Mouse (Mus musculus): ENCODE data around the gene Ccn1. TPM values are rescaled to one million over a fixed set of nuclear protein-coding genes. Genes with fewer than 3 reads are reported as not detected.

The Ccn1 gene
- total RNA-seq, 2 experiments from 2014 or later, result 27.6 to 37.1 TPM

DNA sequence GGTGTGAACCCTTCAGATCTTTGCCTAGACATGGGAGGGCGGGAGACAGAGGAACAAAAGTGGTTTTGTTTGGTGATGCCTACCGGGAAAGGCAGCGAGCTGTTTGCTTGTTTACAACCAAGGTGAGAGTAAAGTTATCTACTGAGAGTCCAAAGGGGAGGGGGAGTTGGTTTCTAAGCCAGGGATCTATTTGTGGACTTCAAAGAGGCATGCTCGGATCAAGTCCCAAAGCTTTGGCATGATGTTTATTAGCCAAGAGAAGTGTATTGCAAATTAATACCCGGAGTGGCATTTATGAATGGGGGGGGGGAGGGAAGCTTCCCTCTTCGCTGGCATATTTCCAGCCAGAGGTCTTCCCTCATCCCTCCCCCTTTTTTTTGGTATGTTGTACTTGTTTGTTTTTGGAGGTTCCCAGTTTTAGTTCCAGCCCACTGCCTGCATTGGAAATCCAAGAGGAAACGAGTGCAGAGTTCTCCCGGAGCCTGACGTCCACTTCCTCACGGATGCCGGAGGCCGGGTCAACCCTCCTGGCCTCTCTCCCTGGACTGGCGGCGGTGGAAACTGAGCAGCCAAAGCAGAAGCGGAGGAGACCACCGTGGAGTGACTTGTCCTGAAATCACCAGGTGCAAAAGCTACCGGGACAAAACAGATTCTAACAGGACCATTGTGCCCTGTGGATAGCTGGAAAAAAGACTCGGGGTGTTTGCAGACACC, 674 bp upstream of the Ccn1 start:
- peak; percentile 50 for DNase-seq

GRCm38 (mm10) chr3:145648991-145649851, 560 bp downstream of the Ccn1 start:
- peak; percentile 72 for DNase-seq

- peak; percentile 37 for DNase-seq
Measured at GRCm38 (mm10) chr3:145648097-145648931, 1.5 kb downstream of the Ccn1 start.

GRCm38 (mm10) chr3:145647416-145647815, 2.4 kb downstream of the Ccn1 start:
- DNase-seq, result no peak

GRCm38 (mm10) chr3:145646666-145647065, 3.1 kb downstream of the Ccn1 start:
- no peak for DNase-seq

- DNase-seq, result no peak
Measured at GRCm38 (mm10) chr3:145646009-145646408, 3.8 kb downstream of the Ccn1 start.

GRCm38 (mm10) chr3:145645463-145645862, 4.3 kb downstream of the Ccn1 start:
- DNase-seq, result no peak

GRCm38 (mm10) chr3:145642861-145643260, 6.9 kb downstream of the Ccn1 start:
- no peak for DNase-seq

GRCm38 (mm10) chr3:145641878-145642277, 7.9 kb downstream of the Ccn1 start:
- no peak for DNase-seq

DNA sequence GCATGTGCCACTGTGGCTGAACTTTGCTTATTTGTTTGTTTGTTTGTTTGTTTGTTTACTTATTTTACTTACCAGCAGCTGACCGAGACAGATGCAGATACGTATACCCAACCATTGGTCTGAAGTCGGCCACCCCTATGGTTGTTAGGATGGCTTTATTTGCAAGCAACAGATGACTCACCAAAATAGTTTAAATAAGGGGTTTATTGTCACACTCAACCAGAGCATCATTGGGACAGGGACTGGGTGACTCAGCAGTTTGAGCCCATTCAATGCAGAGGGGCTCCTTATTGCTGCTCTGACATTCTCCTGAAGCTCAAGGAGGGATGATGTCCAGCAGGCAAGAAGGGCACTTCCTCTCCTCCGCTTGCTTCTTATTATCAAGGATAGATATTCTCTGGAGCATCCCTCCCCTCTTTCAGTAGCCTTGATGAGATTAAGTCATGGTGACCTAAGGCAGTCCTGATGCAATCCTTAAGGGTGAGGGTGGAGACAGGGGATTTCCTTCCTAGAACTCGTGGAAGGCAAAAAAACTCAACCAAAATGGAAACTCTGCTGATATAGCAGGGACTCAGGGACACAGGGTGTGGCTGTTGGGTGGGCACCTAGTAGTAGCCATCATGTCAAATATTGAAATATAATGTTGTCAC, 8.6 kb downstream of the Ccn1 start:
- no peak for DNase-seq

DNA sequence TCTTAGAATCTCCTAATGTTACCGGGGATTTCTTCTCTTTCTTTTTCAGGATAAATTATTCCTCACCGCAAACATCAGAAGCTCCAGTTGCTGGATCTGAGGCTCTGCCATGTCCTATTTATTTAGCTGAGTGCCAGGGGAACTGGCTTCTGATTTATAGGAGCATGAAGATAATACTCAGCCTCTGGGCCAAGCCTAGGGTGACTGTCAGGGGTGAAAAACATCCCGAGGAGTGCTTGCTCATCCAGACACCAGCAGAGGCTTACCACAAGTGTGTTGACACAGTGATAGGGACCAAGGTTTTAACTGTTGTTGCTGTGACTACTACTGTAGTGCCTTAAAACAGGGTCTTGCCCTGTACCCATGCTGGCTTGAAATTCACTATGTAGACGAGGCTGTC, 9.2 kb downstream of the Ccn1 start:
- no peak for DNase-seq

GRCm38 (mm10) chr3:145640170-145640569, 9.6 kb downstream of the Ccn1 start:
- no peak for DNase-seq

GRCm38 (mm10) chr3:145634002-145634710, 15.6 kb downstream of the Ccn1 start:
- DNase-seq, result no peak

- no peak for DNase-seq
Measured at GRCm38 (mm10) chr3:145632888-145633287, 16.9 kb downstream of the Ccn1 start.

DNA sequence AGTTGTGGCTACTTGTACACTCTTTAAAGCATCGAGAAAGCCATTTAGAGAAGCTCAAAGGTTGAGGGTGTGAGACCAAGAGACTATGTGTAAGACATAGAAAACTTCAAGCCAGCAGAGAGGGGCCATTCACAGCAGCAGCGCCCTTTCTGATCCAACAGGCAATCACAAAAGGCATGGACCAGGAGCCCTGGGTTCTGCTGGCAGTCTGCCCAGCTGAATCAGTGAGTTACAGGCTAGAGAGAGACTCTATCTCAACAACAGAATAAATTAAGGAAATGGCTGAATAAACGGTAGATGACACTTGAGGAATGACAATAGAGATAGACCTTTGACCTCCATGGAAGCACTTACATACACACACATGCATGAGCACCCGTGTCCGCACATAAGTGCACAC, 21.1 kb downstream of the Ccn1 start:
- DNase-seq, result no peak

DNA sequence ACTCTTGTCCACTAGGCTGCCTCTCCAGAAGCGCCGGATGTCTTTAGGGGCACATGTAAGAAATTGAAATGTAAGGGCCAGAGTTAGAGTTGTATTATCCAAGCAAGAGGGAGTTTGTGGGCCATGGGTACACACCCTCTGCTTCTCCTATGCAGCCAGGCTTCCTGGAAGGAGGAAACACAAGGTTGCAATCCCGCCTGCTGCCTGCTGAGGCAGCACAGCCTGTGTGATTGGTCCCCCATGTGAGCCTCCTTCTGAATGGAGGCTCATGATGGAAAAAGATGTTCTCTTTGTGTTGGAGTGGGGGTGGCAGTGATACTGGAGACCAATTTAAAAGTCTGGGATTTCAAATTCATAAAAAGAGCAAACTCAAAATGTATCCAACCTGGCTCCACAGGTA, 22.0 kb downstream of the Ccn1 start:
- DNase-seq, result no peak

GRCm38 (mm10) chr3:145626063-145626462, 23.7 kb downstream of the Ccn1 start:
- DNase-seq, result no peak

GRCm38 (mm10) chr3:145625546-145625945, 24.2 kb downstream of the Ccn1 start:
- DNase-seq, result no peak

DNA sequence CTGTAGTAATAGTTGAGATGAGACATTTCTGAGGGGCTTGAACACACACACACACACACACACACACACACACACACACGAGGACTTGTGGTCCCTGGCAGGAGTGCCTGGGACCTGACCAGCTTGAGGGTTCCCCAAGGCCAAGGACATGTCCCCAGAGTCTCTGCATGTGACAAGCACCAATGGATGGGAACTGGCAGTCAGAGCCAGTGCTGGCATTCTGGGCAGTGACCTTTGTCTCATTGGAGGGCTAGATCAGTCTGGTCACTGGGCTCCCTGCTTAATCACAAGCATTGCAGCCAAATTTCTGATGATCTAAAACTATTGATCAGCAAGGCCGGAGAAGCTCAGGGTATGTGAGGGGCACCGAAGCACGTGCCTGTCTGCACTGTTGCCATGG, 25.0 kb downstream of the Ccn1 start:
- no peak for DNase-seq

GRCm38 (mm10) chr3:145623047-145623446, 26.7 kb downstream of the Ccn1 start:
- no peak for DNase-seq

DNA sequence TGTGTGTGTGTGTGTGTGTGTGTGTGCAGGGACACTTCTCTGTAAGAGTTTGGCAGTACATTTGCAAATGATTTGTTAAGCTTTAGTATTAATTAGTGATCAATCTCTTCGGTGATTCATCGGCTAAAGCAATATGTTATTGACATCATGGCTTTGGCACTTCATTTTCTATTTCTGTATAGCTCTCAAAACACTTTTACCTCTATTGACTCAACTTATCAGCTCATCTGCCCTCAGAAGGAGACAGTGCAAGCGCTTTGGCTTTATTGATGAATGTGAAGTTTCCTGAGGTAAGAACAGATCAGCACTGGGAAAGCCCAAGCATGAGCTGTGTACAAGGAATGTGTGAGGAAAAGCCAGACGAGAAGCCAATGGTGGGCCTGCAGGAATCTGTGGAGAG, 28.6 kb downstream of the Ccn1 start:
- no peak for DNase-seq

Data from gastrocnemius, postnatal 10 days (tissue).